Mouse (Mus musculus) spleen, adult 2 months (tissue): ENCODE measurements around the gene Fam84b.

Experiments
- CTCF ChIP-seq: fragments of 200-500 bp; IDR thresholded peaks from 2 replicates; pipeline ENCODE4 v1.5.1; 2011; ENCODE audit warnings: mild to moderate bottlenecking, inconsistent platforms; ENCODE audit not compliant: insufficient read depth, insufficient read length, insufficient replicate concordance; ENCODE audit errors: extremely low read depth
- POLR2A ChIP-seq: fragments of 200-500 bp; IDR thresholded peaks from 2 replicates; pipeline ENCODE4 v1.6.1; 2011; ENCODE audit warnings: low read depth, low read length, inconsistent platforms

DNA sequence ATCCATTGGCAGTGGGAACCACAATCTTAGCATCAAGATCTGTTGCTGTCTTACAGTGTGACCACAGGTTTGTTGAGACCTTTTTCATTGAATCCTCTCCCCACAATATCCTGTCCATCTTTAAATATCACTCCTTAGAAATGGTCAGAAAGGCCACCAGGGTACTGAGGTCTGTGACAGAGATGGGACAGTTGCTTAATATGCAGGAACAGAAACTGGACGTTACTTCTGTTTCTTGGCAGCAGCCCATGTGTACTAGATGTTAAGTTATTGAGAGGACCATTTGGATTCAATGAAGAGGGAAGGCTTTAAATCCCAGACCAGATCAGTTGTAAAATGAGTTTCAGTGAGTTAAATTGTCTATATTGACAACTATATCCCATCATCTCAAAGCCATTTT, 1.5 kb upstream of the Fam84b start:
- TF ChIP-seq CTCF (no peak), POLR2A (no peak)
